Mouse (Mus musculus): ENCODE measurements around the gene Hpse2.
"Not testable (repeated sequence)": the region's sequence is repeated elsewhere in the genome, so short reads cannot be mapped to it uniquely, and the experiment has no call there.

Gene Hpse2

GRCm38 (mm10) chr19:42839118-42839517, 549.0 kb downstream of the Hpse2 start:
- no peak for DNase-seq

- DNase-seq = no peak
Measured at GRCm38 (mm10) chr19:42838271-42838670, 549.9 kb downstream of the Hpse2 start.

- DNase-seq = no peak
Measured at GRCm38 (mm10) chr19:42837591-42837990, 550.6 kb downstream of the Hpse2 start.

GRCm38 (mm10) chr19:42833126-42833525, 555.0 kb downstream of the Hpse2 start:
- no peak for DNase-seq

GRCm38 (mm10) chr19:42832251-42832650, 555.9 kb downstream of the Hpse2 start:
- no peak for DNase-seq

GRCm38 (mm10) chr19:42829196-42829595, 559.0 kb downstream of the Hpse2 start:
- DNase-seq = no peak

- no peak for DNase-seq
Measured at GRCm38 (mm10) chr19:42827843-42828242, 560.3 kb downstream of the Hpse2 start.

GRCm38 (mm10) chr19:42820109-42820508, 568.0 kb downstream of the Hpse2 start:
- DNase-seq = no peak

GRCm38 (mm10) chr19:42817761-42818160, 570.4 kb downstream of the Hpse2 start:
- DNase-seq = no peak

GRCm38 (mm10) chr19:42816261-42816660, 571.9 kb downstream of the Hpse2 start:
- DNase-seq = no peak

- no peak for DNase-seq
Measured at GRCm38 (mm10) chr19:42810140-42810539, 578.0 kb downstream of the Hpse2 start.

GRCm38 (mm10) chr19:42809491-42809890, 578.7 kb downstream of the Hpse2 start:
- no peak for DNase-seq

GRCm38 (mm10) chr19:42797866-42798265, 590.3 kb downstream of the Hpse2 start:
- DNase-seq = no peak

- DNase-seq = no peak
Measured at GRCm38 (mm10) chr19:42795801-42796200, 592.4 kb downstream of the Hpse2 start.

GRCm38 (mm10) chr19:42794914-42795613, 593.1 kb downstream of the Hpse2 start:
- DNase-seq = peak; percentile 88

GRCm38 (mm10) chr19:42788311-42788710, 599.8 kb downstream of the Hpse2 start:
- DNase-seq = peak; percentile 59

GRCm38 (mm10) chr19:42785562-42786220, 602.5 kb downstream of the Hpse2 start:
- no peak for DNase-seq

GRCm38 (mm10) chr19:42785129-42785528, 603.0 kb downstream of the Hpse2 start:
- no peak for DNase-seq

GRCm38 (mm10) chr19:42780156-42780538, 608.0 kb downstream of the Hpse2 start:
- DNase-seq = not testable (repeated sequence)

GRCm38 (mm10) chr19:42779531-42780155, 608.5 kb downstream of the Hpse2 start, which contains the start of gene Hps1:
Gene Hps1 (minus strand): TSS chr19:42779978.
- peak; percentile 93 for DNase-seq

GRCm38 (mm10) chr19:42777801-42778200, 610.4 kb downstream of the Hpse2 start:
- peak; percentile 25 for DNase-seq

- no peak for DNase-seq
Measured at GRCm38 (mm10) chr19:42776813-42777212, 611.3 kb downstream of the Hpse2 start.

GRCm38 (mm10) chr19:42770141-42770872, 617.8 kb downstream of the Hpse2 start:
- DNase-seq = no peak
